Mouse (Mus musculus) myocyte (in vitro differentiated cells): ENCODE measurements around the gene Zhx3.

Experiments
- CEBPB ChIP-seq: IDR thresholded peaks from 2 replicates; pipeline ENCODE4 v1.6.1; 2011; ENCODE audit warnings: mild to moderate bottlenecking, moderate library complexity; ENCODE audit not compliant: poor library complexity, insufficient read depth, severe bottlenecking
- E2F4 ChIP-seq: IDR thresholded peaks from one replicate; pipeline ENCODE4 v1.6.1; 2011; ENCODE audit warnings: mild to moderate bottlenecking, control low read depth, moderate library complexity; ENCODE audit not compliant: insufficient read depth
- MAX ChIP-seq: IDR thresholded peaks from one replicate; pipeline ENCODE4 v1.6.1; 2011; ENCODE audit warnings: low read depth, mild to moderate bottlenecking, control low read depth
- POLR2A ChIP-seq: IDR thresholded peaks from one replicate; pipeline ENCODE4 v1.6.1; 2011; ENCODE audit warnings: low read depth, mild to moderate bottlenecking, control low read depth, moderate library complexity; ENCODE audit not compliant: insufficient read length
- POLR2AphosphoS2 ChIP-seq: IDR thresholded peaks from one replicate; pipeline ENCODE4 v1.6.1; 2011; ENCODE audit warnings: low read depth, control low read depth; ENCODE audit not compliant: insufficient read length
- USF1 ChIP-seq: IDR thresholded peaks from one replicate; pipeline ENCODE4 v1.6.1; 2011; ENCODE audit warnings: low read depth, mild to moderate bottlenecking, control low read depth, moderate library complexity

GRCm38 (mm10) chr2:160850360-160850759, 22.4 kb downstream of the Zhx3 start:
- no peak for TF ChIP-seq POLR2A
- TF ChIP-seq E2F4, result no peak
- TF ChIP-seq USF1, result no peak
- TF ChIP-seq MAX, result no peak
- TF ChIP-seq POLR2AphosphoS2, result no peak
- no peak for TF ChIP-seq CEBPB
